Mouse (Mus musculus) gastrocnemius, adult 18-20 months (tissue): Measurements from ENCODE around the gene Baiap2l2. TPM values are rescaled to one million over a fixed set of nuclear protein-coding genes. Genes with fewer than 3 reads are reported as not detected.

Experiments used
- DNase-seq: peaks from one replicate; pipeline ENCODE4 v3.0.0; 2021; ENCODE audit warnings: low spot score
- long read RNA-seq, 2 experiments: library from polyadenylated mRNA; stranded (forward); transcript quantifications; one replicate each; pipeline ENCODE4 v2.0.0; 2021
- total RNA-seq, 2 experiments: library from RNA; stranded (reverse); gene quantifications; 2 replicates each; pipeline ENCODE4 v1.2.3; 2021

Baiap2l2 gene
- 1 to 10 TPM; 2.3 to 4.5 TPM for total RNA-seq
- long read RNA-seq, experiment 1, partial matches to known transcripts, result 0 of 1 reads
- long read RNA-seq, experiment 1, other reads (novel, unspliced or antisense), result 1 of 1 reads
- long read RNA-seq, experiment 2, partial matches to known transcripts, result 2 of 2 reads
- long read RNA-seq, experiment 2, other reads (novel, unspliced or antisense), result 0 of 2 reads

DNA sequence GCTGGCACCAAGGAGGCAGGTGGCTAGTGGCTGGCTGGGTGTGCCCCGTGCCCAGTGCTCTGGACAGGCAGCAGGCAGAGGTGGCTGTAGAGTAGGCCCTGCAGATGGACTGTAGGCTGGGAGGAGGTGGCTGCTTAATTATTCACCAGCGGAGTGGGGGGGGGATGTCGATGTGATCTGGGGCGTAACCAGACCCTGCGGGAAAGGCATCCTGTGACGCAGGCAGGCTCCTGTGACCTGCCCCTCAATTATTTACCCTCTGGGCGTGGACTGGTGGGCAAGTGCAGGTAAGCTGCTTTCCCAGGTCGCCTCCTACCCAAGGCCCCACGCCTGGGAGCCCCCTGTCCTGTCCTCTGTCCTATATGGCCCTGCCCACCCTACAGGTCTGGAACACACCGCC lies at the start of gene Baiap2l2:
Gene Baiap2l2, minus strand, starts transcription at position 139 of the 400 bp plus-strand sequence.
- DNase-seq, result no peak

- no peak for DNase-seq
These were observed 48.1 kb upstream of the Baiap2l2 start for GRCm38 (mm10) chr15:79333409-79333808.

- no peak for DNase-seq
These were observed 45.2 kb upstream of the Baiap2l2 start for GRCm38 (mm10) chr15:79330521-79330920.

- DNase-seq, result no peak
These were observed 44.6 kb upstream of the Baiap2l2 start for GRCm38 (mm10) chr15:79329979-79330363.

DNA sequence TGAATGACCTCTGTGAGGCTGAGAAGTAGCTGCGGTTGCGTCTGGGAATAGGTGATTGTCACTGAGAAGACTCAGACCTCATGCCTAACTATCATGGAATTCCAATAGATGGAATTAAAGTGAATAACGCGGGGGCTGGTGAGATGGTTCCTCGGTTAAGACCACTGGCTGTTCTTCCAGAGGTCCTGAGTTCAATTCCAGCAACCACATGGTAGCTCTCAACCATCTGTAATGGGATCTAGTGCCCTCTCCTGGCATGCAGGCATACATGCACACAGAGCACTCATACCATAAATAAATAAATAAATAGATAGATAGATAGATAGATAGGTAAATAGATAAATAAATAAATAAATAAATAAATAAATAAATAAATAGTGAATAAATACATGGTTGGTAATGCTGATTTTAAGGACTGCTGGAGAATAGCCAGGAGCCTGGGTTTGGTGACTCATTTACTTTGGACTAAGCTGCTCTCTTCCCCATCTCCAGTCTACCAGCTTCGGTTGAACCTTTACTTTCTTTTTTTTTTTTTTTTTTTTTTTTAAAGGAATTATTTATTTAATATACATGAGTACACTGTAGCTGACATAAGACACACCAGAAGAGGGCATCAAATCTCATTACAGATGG lies 44.1 kb upstream of the Baiap2l2 start:
- no peak for DNase-seq

DNA sequence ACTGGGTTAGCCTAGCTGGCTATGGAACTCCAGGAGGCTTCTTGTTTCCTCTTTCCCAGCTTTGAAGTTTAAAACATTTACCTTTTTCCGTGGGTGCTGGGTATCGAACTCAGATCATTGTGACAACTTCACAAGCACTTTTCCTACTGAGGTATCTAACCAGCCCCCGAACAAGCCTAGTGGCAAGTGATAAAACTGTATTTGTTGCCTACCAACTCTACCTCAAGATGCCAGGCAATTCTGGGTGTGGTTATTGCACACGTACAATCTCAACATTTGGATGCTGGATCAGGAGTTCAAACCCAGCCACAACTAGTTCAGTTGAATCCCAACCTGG lies 43.6 kb upstream of the Baiap2l2 start:
- DNase-seq, result no peak

DNA sequence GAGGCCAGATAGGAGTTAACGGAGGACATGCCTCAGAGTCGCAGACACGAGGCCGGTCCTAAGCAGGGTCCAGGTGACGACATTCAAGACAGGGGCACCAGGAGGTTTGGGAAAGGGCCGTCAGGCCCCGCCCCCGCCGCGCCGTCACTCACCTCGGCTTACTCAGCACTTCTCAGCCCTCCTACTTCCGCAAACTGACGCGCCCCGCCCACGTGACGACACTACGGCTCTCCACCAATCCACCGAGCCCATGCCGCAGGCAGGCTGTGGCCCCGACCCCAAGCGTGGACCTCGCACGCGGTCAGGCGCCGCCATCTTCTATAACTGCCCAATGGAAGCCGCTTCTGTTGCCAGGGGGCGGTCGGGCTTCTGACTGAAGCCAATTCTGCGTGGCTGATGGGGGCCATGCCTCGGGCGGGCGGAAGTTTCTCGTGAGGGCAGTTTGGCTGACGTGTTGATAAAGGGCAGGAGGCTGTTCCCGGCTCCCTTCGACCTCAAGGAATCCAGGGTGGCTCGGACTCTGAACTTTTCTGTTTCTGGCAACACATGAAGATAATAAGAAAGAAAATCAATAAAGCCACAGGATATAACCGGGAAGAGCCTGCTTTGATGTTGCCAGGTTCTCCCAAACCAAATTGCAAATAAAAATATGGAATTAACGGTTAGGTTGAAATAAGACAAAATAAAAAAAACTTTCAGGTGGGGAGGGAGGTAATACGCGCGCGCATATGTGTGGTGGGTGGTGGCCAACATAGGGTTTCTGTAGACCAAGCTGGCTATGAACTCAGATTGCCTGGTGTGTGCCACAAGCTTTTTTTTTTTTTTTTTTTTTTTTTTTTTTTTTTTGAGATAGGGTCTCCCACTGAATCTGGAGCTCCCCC lies 43.0 kb upstream of the Baiap2l2 start, which contains the start of gene Pla2g6:
Gene Pla2g6, minus strand, starts transcription at position 333 of the 881 bp plus-strand sequence.
- peak; percentile 99 for DNase-seq

DNA sequence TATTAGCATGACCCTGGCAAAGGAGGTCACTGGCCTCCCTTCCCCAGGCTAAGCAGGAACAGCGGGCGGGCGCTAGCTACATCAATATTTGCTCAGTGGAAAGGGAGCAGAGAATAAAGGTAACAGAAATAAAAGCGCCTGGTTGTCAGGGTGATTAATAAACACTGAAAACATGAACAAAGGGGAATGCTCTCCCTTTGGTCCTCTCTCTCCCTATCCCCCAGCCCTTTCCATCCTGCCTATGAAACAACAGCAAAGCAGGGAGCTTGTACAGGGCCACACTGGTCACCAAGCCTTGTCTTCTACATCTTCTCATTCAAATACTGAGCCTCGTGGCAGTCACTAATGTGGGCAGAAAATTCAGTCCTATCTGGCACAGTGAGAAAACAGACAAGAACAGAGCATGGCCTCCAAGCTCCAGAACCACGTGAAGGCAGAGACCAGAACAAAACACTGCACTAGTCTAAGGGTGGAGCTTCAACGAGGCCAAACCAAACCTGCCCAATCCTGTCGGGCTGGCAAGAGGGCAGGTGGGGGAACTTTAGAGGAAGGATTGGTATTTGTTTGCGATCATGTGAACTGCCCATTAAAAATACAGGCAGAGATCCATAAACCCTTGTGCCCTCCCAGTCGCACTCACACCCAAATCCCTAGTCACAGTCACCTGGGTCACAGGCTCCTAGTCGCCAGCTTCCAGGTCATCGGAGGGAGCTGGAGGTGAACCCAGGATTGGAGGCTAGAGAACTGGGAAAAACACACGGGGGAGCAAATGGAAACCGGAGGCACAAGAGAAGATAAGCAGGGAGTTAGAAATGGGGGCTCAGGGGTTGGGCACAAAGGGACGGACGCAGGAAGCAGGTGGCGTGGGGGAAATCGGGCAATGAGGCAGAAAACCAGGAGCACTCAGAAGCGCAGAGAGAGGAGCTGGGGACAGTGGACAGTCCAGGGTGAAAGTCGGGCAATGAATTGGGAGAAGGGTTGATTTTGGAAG lies 41.9 kb upstream of the Baiap2l2 start:
- DNase-seq, result peak; percentile 42

DNA sequence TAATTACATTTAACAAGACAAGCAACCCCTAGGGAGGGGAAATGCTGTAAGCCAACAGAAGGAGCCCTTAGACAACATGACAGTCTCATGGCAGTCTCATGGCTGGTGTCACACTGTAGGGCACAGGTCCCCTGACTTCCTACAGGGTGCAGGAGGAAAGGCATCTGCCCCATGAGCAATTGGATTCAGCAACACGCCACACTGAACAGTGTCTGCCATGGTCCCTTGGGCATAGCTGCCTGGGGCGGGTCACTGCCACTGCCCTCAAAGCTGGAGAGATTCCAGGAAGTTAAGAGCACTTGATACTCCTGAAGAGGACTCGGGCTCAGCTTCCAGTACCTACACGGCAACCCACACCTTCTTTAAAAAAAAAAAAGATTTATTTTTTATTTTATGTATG lies 40.9 kb upstream of the Baiap2l2 start:
- DNase-seq, result no peak

DNA sequence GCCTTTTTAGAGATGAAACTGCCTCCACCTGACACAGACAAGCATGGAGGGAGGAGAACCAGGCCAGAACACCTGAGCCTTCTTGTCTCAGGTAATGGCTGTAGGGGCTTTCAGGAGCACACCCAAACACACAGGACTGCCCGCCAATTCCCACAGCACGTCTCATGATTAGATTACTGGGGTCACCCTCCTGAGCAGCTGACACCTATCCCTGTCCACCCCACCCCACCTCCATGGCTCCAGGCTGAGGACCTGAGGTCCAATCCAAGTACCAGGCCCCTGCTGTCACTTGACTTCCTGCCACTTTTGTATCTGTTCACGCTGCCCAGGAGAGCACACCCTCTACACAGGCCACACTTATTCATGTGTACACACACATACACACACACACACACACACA lies 40.4 kb upstream of the Baiap2l2 start:
- DNase-seq, result no peak

DNA sequence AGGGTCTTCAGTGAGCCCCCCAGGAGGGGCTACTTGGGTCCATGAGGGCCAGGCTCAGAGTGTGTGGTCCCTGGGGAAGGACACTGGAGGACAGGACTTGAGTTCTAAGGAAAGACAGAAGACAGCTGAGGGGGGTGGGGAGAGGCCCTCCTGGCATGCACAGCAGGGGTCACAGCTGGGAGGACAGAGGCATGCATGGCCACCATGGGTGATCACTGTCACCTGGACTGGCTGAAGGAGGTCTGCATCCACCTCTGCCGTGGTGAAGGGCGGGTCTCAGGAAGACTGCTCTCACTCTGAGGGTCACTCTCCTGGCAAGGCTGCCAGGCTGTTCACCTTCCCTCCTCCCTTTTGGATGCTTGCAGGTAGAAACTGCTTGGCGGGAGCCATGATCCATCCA lies 39.0 kb upstream of the Baiap2l2 start:
- DNase-seq, result no peak

- no peak for DNase-seq
These were observed 38.4 kb upstream of the Baiap2l2 start for GRCm38 (mm10) chr15:79323791-79324155.

DNA sequence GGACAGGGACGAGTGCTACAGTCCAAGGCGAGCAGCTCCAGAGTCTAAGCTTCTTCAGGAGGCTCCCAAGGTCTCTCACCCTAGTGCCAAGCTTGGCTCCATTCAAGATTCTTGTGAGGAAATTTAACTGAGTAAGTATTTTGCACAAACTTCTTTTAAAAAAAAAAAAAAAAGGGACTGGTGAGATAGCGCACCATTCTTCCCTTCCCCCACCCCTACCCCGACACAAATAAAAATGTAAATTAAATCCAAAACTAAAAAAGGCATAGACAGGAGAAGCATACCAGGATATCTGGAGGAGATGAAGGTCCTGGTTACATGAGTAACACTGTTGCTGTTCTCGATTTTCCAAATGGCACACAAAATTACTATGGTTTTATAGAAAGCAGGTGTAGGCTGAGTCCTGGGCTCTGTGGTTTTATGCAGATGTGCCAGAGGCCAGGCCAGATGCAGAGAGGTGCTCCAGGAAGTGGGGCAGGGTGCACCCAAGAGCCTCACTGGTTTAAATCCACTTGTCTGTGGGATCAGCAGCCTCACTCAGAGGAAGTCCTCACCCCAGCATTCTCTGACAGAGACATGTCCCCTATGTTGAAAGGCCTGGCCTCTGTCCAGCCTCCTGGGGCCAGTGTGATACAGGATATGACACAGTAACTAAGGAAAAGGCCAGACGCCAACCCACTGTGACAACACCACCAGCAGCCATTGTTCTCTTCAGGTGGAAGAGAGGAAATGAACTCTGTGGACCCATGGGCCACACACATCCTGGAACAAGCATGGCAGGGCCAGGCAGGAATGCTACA lies 37.9 kb upstream of the Baiap2l2 start:
- peak; percentile 64 for DNase-seq

- no peak for DNase-seq
These were observed 37.1 kb upstream of the Baiap2l2 start for GRCm38 (mm10) chr15:79322281-79322990.

DNA sequence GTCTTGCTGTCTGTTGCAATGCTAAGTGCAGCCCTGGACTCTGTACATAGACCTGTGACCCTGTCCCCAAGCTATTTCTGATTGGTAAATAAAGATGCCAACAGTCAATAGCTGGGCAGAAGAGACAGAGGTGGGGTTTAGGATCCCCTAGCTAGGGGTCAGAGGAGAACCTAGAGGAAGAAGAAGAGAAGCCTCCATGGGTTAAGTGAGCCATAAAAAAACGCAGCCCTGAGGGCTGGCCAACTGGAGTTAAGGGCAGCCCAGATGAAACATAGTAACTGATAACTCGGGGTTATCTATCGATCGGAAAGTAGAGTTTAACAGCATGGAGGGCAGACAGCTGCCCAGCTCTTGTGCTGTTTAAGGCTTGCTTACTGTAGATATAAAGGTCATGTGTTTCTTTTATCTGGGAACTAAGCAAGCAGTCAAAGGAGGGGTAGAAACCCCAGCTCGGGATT lies 36.4 kb upstream of the Baiap2l2 start:
- DNase-seq, result no peak

DNA sequence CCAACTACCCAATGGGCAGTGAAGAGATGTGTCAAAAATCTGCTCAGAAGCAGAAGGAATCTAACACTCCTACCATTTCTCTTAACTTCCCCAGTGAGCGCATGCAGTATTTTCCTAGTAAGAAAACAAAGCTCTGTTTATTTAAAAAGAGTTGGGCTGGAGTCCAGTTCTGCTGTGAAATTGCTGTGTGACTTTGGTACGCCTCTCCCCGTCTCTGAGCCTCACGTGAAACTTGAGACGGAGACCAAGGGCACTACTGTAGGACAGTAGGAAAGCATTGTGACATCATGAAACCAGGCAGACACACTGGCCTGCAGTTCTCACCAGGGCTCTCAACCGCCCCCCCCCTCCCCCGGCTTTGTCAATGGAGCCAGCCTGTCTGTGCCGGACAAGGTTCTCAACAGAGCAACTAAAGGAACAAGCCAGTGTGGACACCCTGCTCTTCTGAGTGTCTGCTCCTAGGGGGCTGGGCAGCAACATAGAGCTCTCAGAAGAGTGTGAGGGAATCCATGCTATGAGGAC lies 28.6 kb upstream of the Baiap2l2 start:
- DNase-seq, result no peak

- no peak for DNase-seq
These were observed 22.5 kb upstream of the Baiap2l2 start for GRCm38 (mm10) chr15:79307861-79308260.

DNA sequence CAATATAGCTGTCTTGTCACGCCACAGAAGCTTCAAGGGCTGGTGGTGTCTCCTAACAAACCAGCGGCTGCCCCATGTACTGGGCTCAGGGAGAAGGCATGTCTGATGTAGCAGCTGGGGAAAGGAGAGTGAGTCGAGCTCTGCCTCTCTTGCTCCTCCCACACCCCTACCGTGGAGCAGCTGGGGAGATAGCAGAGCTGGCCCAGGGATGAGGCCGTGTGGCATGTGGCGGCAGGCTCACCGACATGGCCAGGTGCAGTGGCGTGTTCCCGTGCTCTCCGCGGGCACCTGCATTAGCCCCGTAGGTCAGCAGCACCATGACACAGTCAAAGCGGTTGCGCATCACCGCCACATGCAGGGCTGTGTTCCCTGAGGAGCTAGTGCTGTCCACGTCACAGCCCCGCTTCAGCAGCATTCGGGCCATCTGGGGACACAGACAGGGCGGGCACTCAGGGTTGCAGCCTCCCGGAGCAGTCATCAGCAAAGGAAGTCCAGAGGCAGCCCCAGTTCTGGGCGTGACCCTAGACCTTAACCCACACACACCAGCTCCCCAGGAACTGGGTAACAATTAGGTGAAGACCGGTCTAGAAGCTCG lies 20.8 kb upstream of the Baiap2l2 start:
- no peak for DNase-seq

DNA sequence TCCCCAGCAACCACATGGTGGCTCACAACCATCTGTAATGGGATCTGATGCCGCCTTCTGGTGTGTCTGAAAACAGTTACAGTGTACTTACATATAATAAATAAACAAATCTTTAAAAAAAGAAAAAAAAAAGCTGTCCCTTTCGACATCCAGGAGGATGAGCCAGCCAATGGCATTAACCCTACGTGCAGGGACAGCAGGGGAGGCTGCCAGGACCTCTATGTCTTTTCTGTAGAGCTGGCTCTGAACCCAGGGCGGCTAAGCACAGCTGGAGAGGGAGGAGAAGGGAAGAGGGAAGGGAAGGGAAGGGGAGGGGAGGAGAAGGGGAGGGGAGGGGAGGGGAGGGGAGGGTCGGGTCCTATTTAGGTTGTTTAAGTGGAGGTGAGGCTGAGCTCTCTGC lies 19.5 kb upstream of the Baiap2l2 start:
- DNase-seq, result no peak
